Mouse (Mus musculus) liver, embryonic 15.5 days (tissue): ENCODE results near the gene Rab39b. TPM values are rescaled to one million over a fixed set of nuclear protein-coding genes. Genes with fewer than 3 reads are reported as not detected.

Experiments used
- ATAC-seq: fragments of 200-750 bp; cut with Nextera tagmentation; 2 replicates; pipeline ENCODE4 v1.8.0; 2017; ENCODE audit warnings: moderate number of reproducible peaks, mild to moderate bottlenecking, moderate library complexity; ENCODE audit not compliant: insufficient read depth
- H3K27ac ChIP-seq: fragments of 300-500 bp; sonication (generic); replicated peaks from 2 replicates; pipeline ENCODE4 v1.5.1; 2015; ENCODE audit warnings: mild to moderate bottlenecking, inconsistent platforms
- H3K27me3 ChIP-seq: fragments of 300-500 bp; sonication (generic); 2 replicates; pipeline ENCODE4 v1.6.1; 2015; ENCODE audit warnings: mild to moderate bottlenecking, inconsistent platforms
- H3K36me3 ChIP-seq: fragments of 300-500 bp; sonication (generic); replicated peaks from 2 replicates; pipeline ENCODE4 v1.6.1; 2015; ENCODE audit warnings: moderate library complexity, mild to moderate bottlenecking, inconsistent platforms
- H3K4me1 ChIP-seq: fragments of 300-500 bp; sonication (generic); replicated peaks from 2 replicates; pipeline ENCODE4 v1.6.1; 2015; ENCODE audit warnings: inconsistent platforms
- H3K4me2 ChIP-seq: fragments of 300-500 bp; sonication (generic); 2 replicates; pipeline ENCODE4 v1.6.1; 2015; ENCODE audit warnings: moderate library complexity, mild to moderate bottlenecking, inconsistent platforms
- H3K4me3 ChIP-seq: fragments of 300-500 bp; sonication (generic); replicated peaks from 2 replicates; pipeline ENCODE4 v1.5.1; 2015; ENCODE audit warnings: mild to moderate bottlenecking, inconsistent platforms
- H3K9ac ChIP-seq: fragments of 300-500 bp; sonication (generic); 2 replicates; pipeline ENCODE4 v1.6.1; 2015; ENCODE audit warnings: moderate library complexity, mild to moderate bottlenecking, inconsistent platforms
- H3K9me3 ChIP-seq: fragments of 300-500 bp; sonication (generic); replicated peaks from 2 replicates; pipeline ENCODE4 v1.6.1; 2016; ENCODE audit warnings: inconsistent platforms
- WGBS: fragments of 180-500 bp; shearing (Covaris S2); methylation state at CpG from one replicate; pipeline ENCODE4 v1.1.7; 2015; ENCODE audit warnings: mixed read lengths; ENCODE audit not compliant: insufficient replicate concordance; 5-methylcytosine and 5-hydroxymethylcytosine counted together
- polyA plus RNA-seq: library from polyadenylated mRNA; unstranded; fragments of >200 nt; fragmentation: Nextera tagmentation; extraction: Ambion mirVana; gene quantifications from 2 replicates; pipeline ENCODE4 v1.2.1, GENCODE M21; 2015

The Rab39b gene
- 0.10 TPM in 1 of 2 replicates, not detected in the other for polyA plus RNA-seq

DNA sequence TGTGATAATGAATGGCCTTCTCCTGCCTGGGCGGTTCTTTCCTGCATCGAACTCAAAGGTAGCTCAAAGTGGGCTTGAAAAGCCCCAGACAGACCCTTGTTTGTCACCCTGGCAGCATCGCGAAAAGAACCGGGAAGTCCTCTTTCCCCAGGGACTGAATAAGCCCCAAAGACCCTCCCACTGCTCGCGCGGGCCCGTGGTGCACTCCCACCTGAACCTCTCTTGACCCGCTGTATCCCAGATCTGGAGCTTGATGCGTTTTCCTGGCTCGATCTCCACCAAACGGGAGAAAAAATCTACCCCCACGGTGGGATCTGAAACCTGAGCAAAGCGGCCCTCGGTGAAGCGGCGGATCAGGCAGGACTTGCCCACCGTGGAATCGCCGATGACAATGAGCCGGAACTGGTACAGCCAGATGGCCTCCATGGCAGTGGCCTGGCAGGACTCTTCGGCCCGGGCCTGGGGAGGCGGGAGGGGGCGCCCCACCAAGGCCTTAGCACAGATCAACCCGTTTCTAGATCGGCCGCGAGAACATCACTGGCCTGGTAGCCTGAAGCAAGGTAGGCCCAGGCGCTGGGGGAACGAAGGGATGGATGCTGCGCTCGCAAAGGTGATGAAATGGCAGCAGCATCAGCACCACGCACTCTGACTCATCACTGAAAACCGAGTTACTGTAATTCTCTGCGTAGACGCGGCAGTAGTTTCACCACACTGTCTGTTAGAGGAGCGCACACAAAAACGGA, at the start of gene Rab39b:
Gene Rab39b (minus strand): TSS at position 650 of the 743 bp plus-strand sequence.
- ATAC-seq, result no peak
- H3K4me3 ChIP-seq, result 0 out of 2 replicates have a peak within 1 kb of the TSS, but pooled peaks have one; percentile 8
- no peaks in the 10 kb centered on the region for H3K36me3 ChIP-seq
- no peak within 1 kb of the TSS for H3K27ac ChIP-seq
- WGBS, result 13% methylated on average over 41 of the region's 41 CpGs
- no peaks in the 10 kb centered on the region for H3K4me1 ChIP-seq
- H3K9me3 ChIP-seq, result no peaks in the 10 kb centered on the region
- H3K4me2 ChIP-seq, result peak within 1 kb of the TSS; percentile 39
- peaks cover 7% of the 10 kb centered on the region; the same call in 1 of the 2 replicates for H3K27me3 ChIP-seq
- no peak within 1 kb of the TSS for H3K9ac ChIP-seq

GRCm38 (mm10) chrX:75578539-75578938, 508 bp upstream of the Rab39b start:
- Histone ChIP-seq H3K9me3 (no peaks in the 10 kb centered on the region), H3K4me1 (no peaks in the 10 kb centered on the region), H3K9ac (no peak overlapping the region), H3K27ac (no peak overlapping the region), H3K27me3 (peaks cover 7% of the 10 kb centered on the region; the same call in 1 of the 2 replicates), H3K36me3 (no peaks in the 10 kb centered on the region), H3K4me3 (no peak overlapping the region), H3K4me2 (no peak overlapping the region)
- 58% methylated on average over 2 of the region's 2 CpGs for WGBS
- ATAC-seq, result no peak

Other genes with a start within 250 kb of the Rab39b start
- gene Fundc2, start 195.8 kb downstream of the Rab39b start, polyA plus RNA-seq, result 22.0 and 27.0 TPM in 2 replicates
- gene F8, start 195.6 kb downstream of the Rab39b start, polyA plus RNA-seq, result 1.6 and 2.8 TPM in 2 replicates
- 10.2 and 12.9 TPM in 2 replicates for gene Cmc4, start 161.6 kb downstream of the Rab39b start, polyA plus RNA-seq
- 5.0 and 5.8 TPM in 2 replicates for gene Mtcp1, start 161.6 kb downstream of the Rab39b start, polyA plus RNA-seq
- 30.4 and 35.1 TPM in 2 replicates for gene Brcc3, start 161.6 kb downstream of the Rab39b start, polyA plus RNA-seq
- 91.2 and 113 TPM in 2 replicates for gene Vbp1, start 63.9 kb downstream of the Rab39b start, polyA plus RNA-seq